ENCODE assay signal across 9 mouse cellular contexts in the genomic region with DNA sequence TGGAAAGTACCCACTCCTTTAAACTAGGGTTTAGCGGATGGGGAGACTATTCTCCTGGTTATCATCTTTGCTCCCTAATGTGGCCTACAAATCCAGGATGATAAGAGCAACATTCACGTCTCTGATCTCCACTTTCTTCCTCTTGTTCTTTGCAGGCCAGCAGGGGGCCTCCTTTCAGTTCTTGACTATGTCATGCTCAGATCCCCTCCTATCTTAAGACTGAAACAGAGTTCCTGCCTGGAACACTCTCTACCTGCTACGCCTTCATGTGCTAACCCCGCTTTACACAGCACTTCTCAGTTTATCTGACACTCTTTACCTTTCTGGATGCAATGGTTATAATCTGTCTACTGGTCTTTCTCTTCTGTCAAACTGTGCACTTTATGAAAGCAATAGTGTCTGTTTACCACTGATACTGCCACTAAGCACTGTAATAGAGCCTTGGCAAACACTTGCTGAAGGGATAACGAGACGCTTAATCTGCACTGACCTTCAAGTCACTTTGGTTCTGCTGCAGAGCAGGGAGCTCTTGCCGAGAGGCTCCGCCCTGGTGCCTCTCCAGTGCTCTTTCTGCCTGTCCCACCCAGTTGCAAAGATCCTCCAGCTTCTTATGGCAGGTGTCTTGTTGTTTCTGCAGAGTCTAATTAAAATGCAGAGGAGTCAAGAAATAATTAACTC.
DNase-seq lines count a peak whose midpoint lies in the region; ATAC-seq lines count a peak whose summit lies in the region.
"Had no signal": no experiment of that assay in that cellular context is flagged by ENCODE, and none has a peak within 500 bp of the region (broad histone marks: within the 10 kb centered on the region; RNA-seq: fewer than 3 reads in every experiment).

No protein-coding gene starts in this region.

- ATAC-seq in liver, embryonic 11.5 days (replicated peaks; ENCODE audit: low FRiP score) = no peak

- H3K4me1 ChIP-seq in liver, embryonic 11.5 days (replicated peaks; ENCODE audit: control insufficient read depth, insufficient read depth, low read length) = no peaks in the 10 kb centered on the region
- peaks cover 10% of the 10 kb centered on the region for H3K4me1 ChIP-seq in heart, embryonic 10.5 days
- H3K4me1 ChIP-seq: neural tube, embryonic 13.5 days had no signal

- H3K9me3 ChIP-seq in liver, embryonic 11.5 days (ENCODE audit: control insufficient read depth, low read length) = no peaks in the 10 kb centered on the region
- no peaks in the 10 kb centered on the region for H3K9me3 ChIP-seq in heart, embryonic 10.5 days
- H3K9me3 ChIP-seq: neural tube, embryonic 13.5 days had no signal

- no peak overlapping the region for H3K4me2 ChIP-seq in liver, embryonic 11.5 days
- H3K4me2 ChIP-seq: neural tube, embryonic 13.5 days had no signal

- H3K27me3 ChIP-seq in liver, embryonic 11.5 days (replicated peaks; ENCODE audit: control insufficient read depth, insufficient read depth, low read length) = no peaks in the 10 kb centered on the region
- no peaks in the 10 kb centered on the region for H3K27me3 ChIP-seq in heart, embryonic 10.5 days (ENCODE audit: insufficient read depth, poor library complexity, severe bottlenecking)
- H3K27me3 ChIP-seq: neural tube, embryonic 13.5 days had no signal

- peak; percentile 22 for DNase-seq in adrenal gland, postnatal 14 days
- DNase-seq in adrenal gland, adult 2 months = no peak
- peak; percentile 8 for DNase-seq in liver
- DNase-seq in liver, embryonic 11.5 days (ENCODE audit: low spot score) = no peak
- DNase-seq in heart, embryonic 10.5 days (ENCODE audit: low spot score) = no peak
- peak; percentile 16 for DNase-seq in naive thymus-derived CD4-positive, alpha-beta T cell, adult 2 months (ENCODE audit: low read depth)
- DNase-seq in adrenal gland, adult (ENCODE audit: inconsistent age in 2 of 2, low spot score in 1 of 2) = no peak
- no peak for DNase-seq in natural killer cell, adult 2 months (ENCODE audit: low spot score in 2 of 2)

- no peak overlapping the region for H3K4me3 ChIP-seq in liver, embryonic 11.5 days (ENCODE audit: low read depth, low read length)
- no peak overlapping the region for H3K4me3 ChIP-seq in heart, embryonic 10.5 days
- H3K4me3 ChIP-seq: neural tube, embryonic 13.5 days had no signal

- WGBS in liver, embryonic 11.5 days = 73% methylated on average over 8 of the region's 8 CpGs
- 57% methylated on average over 8 of the region's 8 CpGs for WGBS in heart, embryonic 10.5 days

- H3K9ac ChIP-seq in liver, embryonic 11.5 days (ENCODE audit: low read depth, low read length) = no peak overlapping the region
- H3K9ac ChIP-seq: neural tube, embryonic 13.5 days had no signal

- H3K36me3 ChIP-seq in liver, embryonic 11.5 days (ENCODE audit: control insufficient read depth, insufficient read depth, low read length) = peaks cover 18% of the 10 kb centered on the region
- peaks cover 93% of the 10 kb centered on the region for H3K36me3 ChIP-seq in heart, embryonic 10.5 days

- H3K27ac ChIP-seq in liver, embryonic 11.5 days (ENCODE audit: low read depth, low read length) = no peak overlapping the region
- H3K27ac ChIP-seq in heart, embryonic 10.5 days = peak overlapping the region; percentile 32; the same call in 1 of the 2 replicates
- H3K27ac ChIP-seq: neural tube, embryonic 13.5 days had no signal

Comparison
In these comparisons a context has a peak if more than half of its experiments do, and no peak if none do; other contexts are left out.
1. DNase-seq: peak in adrenal gland, postnatal 14 days (single experiment), liver (single experiment) and naive thymus-derived CD4-positive, alpha-beta T cell, adult 2 months (single experiment); none in adrenal gland, adult 2 months (single experiment), liver, embryonic 11.5 days (single experiment), heart, embryonic 10.5 days (single experiment), adrenal gland, adult (0 of 2) and natural killer cell, adult 2 months (0 of 2).